Mouse (Mus musculus) myocyte (in vitro differentiated cells): ENCODE measurements around the gene Oas1g. TPM values are rescaled to one million over a fixed set of nuclear protein-coding genes. Genes with fewer than 3 reads are reported as not detected.
"Not testable (repeated sequence)": the region's sequence is repeated elsewhere in the genome, so short reads cannot be mapped to it uniquely, and the experiment has no call there.

Experiments used
- H3K27me3 ChIP-seq: one replicate; pipeline ENCODE4 v1.6.1; 2011; ENCODE audit not compliant: control insufficient read depth, insufficient read depth, insufficient read length
- H3K36me3 ChIP-seq: one replicate; pipeline ENCODE4 v1.6.1; 2011; ENCODE audit not compliant: control insufficient read depth, insufficient read depth
- H3K4me2 ChIP-seq: one replicate; pipeline ENCODE4 v1.6.1; 2011; ENCODE audit warnings: low read depth, control low read depth
- H3K4me3 ChIP-seq: one replicate; pipeline ENCODE4 v1.5.1; 2011; ENCODE audit warnings: mild to moderate bottlenecking, control low read depth, moderate library complexity
- H3K79me2 ChIP-seq: one replicate; pipeline ENCODE4 v1.6.1; 2011; ENCODE audit not compliant: control insufficient read depth, insufficient read depth
- H3ac ChIP-seq: one replicate; pipeline ENCODE4 v1.6.1; 2011; ENCODE audit not compliant: control insufficient read depth, insufficient read length
- CEBPB ChIP-seq: IDR thresholded peaks from 2 replicates; pipeline ENCODE4 v1.6.1; 2011; ENCODE audit warnings: mild to moderate bottlenecking, moderate library complexity; ENCODE audit not compliant: poor library complexity, insufficient read depth, severe bottlenecking
- E2F4 ChIP-seq: IDR thresholded peaks from one replicate; pipeline ENCODE4 v1.6.1; 2011; ENCODE audit warnings: mild to moderate bottlenecking, control low read depth, moderate library complexity; ENCODE audit not compliant: insufficient read depth
- MAX ChIP-seq: IDR thresholded peaks from one replicate; pipeline ENCODE4 v1.6.1; 2011; ENCODE audit warnings: low read depth, mild to moderate bottlenecking, control low read depth
- MYOD1 ChIP-seq, 3 experiments: IDR thresholded peaks; one replicate each; pipeline ENCODE4 v1.6.1; 2011; ENCODE audit warnings: control low read depth in 2 of 3, low read depth in 2 of 3, mild to moderate bottlenecking in 2 of 3, moderate library complexity in 1 of 3; ENCODE audit not compliant: insufficient read length in 2 of 3, control insufficient read depth in 1 of 3
- MYOG ChIP-seq, 3 experiments: IDR thresholded peaks; one replicate each; pipeline ENCODE4 v1.6.1; 2011; ENCODE audit warnings: control low read depth in 2 of 3, low read depth in 2 of 3, mild to moderate bottlenecking in 2 of 3; ENCODE audit not compliant: insufficient read length in 2 of 3, control insufficient read depth in 1 of 3, insufficient read depth in 1 of 3
- POLR2A ChIP-seq: IDR thresholded peaks from one replicate; pipeline ENCODE4 v1.6.1; 2011; ENCODE audit warnings: low read depth, mild to moderate bottlenecking, control low read depth, moderate library complexity; ENCODE audit not compliant: insufficient read length
- POLR2AphosphoS2 ChIP-seq: IDR thresholded peaks from one replicate; pipeline ENCODE4 v1.6.1; 2011; ENCODE audit warnings: low read depth, control low read depth; ENCODE audit not compliant: insufficient read length
- REST ChIP-seq: IDR thresholded peaks from one replicate; pipeline ENCODE4 v1.6.1; 2011; ENCODE audit warnings: mild to moderate bottlenecking, control low read depth, moderate library complexity; ENCODE audit not compliant: insufficient read depth, insufficient read length
- SRF ChIP-seq: IDR thresholded peaks from one replicate; pipeline ENCODE4 v1.6.1; 2011; ENCODE audit warnings: low read depth; ENCODE audit not compliant: control insufficient read depth, insufficient read length
- TCF12 ChIP-seq: IDR thresholded peaks from one replicate; pipeline ENCODE4 v1.6.1; 2011; ENCODE audit warnings: mild to moderate bottlenecking, control low read depth; ENCODE audit not compliant: poor library complexity, insufficient read depth, severe bottlenecking
- TCF3 ChIP-seq: IDR thresholded peaks from one replicate; pipeline ENCODE4 v1.6.1; 2011; ENCODE audit warnings: low read depth, control low read depth; ENCODE audit not compliant: insufficient read length
- USF1 ChIP-seq: IDR thresholded peaks from one replicate; pipeline ENCODE4 v1.6.1; 2011; ENCODE audit warnings: low read depth, mild to moderate bottlenecking, control low read depth, moderate library complexity
- polyA plus RNA-seq: library from polyadenylated mRNA; unstranded; fragments of >200 nt; fragmentation: generic; extraction: Trizol; gene quantifications from one replicate; pipeline ENCODE4 v1.2.1, GENCODE M21; 2012; ENCODE audit warnings: missing spikeins

Oas1g gene
- not detected for polyA plus RNA-seq

- not testable (repeated sequence) for H3K4me3 ChIP-seq, H3K4me2 ChIP-seq, H3K27me3 ChIP-seq, H3K79me2 ChIP-seq, H3K36me3 ChIP-seq, H3ac ChIP-seq
These were observed at the start of gene Oas1g for GRCm38 (mm10) chr5:120887413-120887812. TSS of gene Oas1g (minus strand) at chr5:120887613.

- H3K4me2 ChIP-seq, result no peak overlapping the region
- TF ChIP-seq CEBPB (no peak), E2F4 (no peak), MYOD1 (IDR thresholded peaks at IDR 0.05; ENCODE audit: control insufficient read depth in 1 of 3, insufficient read length in 2 of 3, low read depth in 2 of 3) (no peak), REST (no peak), POLR2AphosphoS2 (no peak), SRF (no peak), USF1 (no peak), MAX (no peak), POLR2A (no peak), MYOG (IDR thresholded peaks at IDR 0.05; ENCODE audit: control insufficient read depth in 1 of 3, insufficient read depth in 1 of 3, insufficient read length in 2 of 3, low read depth in 2 of 3) (no peak)
- no peaks in the 10 kb centered on the region for H3K79me2 ChIP-seq
- H3ac ChIP-seq, result no peak overlapping the region
- H3K36me3 ChIP-seq, result no peaks in the 10 kb centered on the region
- H3K4me3 ChIP-seq, result no peak overlapping the region
- no peaks in the 10 kb centered on the region for H3K27me3 ChIP-seq
These were observed 46.6 kb upstream of the Oas1g start for GRCm38 (mm10) chr5:120933966-120934365.

GRCm38 (mm10) chr5:120927036-120927435 lies 39.6 kb upstream of the Oas1g start:
- H3K27me3 ChIP-seq, result no peaks in the 10 kb centered on the region
- H3K4me3 ChIP-seq, result no peak overlapping the region
- no peaks in the 10 kb centered on the region for H3K79me2 ChIP-seq
- TF ChIP-seq REST (no peak), POLR2A (no peak), E2F4 (no peak), MAX (no peak), USF1 (no peak), TCF12 (no peak), CEBPB (no peak), TCF3 (no peak), POLR2AphosphoS2 (no peak), MYOG (IDR thresholded peaks at IDR 0.05; ENCODE audit: control insufficient read depth in 1 of 3, insufficient read depth in 1 of 3, insufficient read length in 2 of 3, low read depth in 2 of 3) (no peak), SRF (no peak), MYOD1 (IDR thresholded peaks at IDR 0.05; ENCODE audit: control insufficient read depth in 1 of 3, insufficient read length in 2 of 3, low read depth in 2 of 3) (no peak)
- H3ac ChIP-seq, result no peak overlapping the region
- no peak overlapping the region for H3K4me2 ChIP-seq
- H3K36me3 ChIP-seq, result no peaks in the 10 kb centered on the region

- H3K4me3 ChIP-seq, H3K79me2 ChIP-seq, H3K27me3 ChIP-seq, H3K36me3 ChIP-seq, H3K4me2 ChIP-seq, H3ac ChIP-seq: not testable (repeated sequence)
These were observed 38.9 kb upstream of the Oas1g start for GRCm38 (mm10) chr5:120926311-120926710.

- H3K36me3 ChIP-seq, H3ac ChIP-seq, H3K4me2 ChIP-seq, H3K27me3 ChIP-seq, H3K79me2 ChIP-seq, H3K4me3 ChIP-seq: not testable (repeated sequence)
These were observed 37.1 kb upstream of the Oas1g start for GRCm38 (mm10) chr5:120924520-120924919.

GRCm38 (mm10) chr5:120923969-120924368 lies 36.6 kb upstream of the Oas1g start:
- Histone ChIP-seq H3K4me2 (no peak overlapping the region), H3K79me2 (no peaks in the 10 kb centered on the region), H3K27me3 (no peaks in the 10 kb centered on the region), H3K4me3 (no peak overlapping the region), H3ac (no peak overlapping the region), H3K36me3 (no peaks in the 10 kb centered on the region)
- TF ChIP-seq MYOD1 (IDR thresholded peaks at IDR 0.05; ENCODE audit: control insufficient read depth in 1 of 3, insufficient read length in 2 of 3, low read depth in 2 of 3), result no peak
- no peak for TF ChIP-seq POLR2A
- no peak for TF ChIP-seq TCF12
- no peak for TF ChIP-seq MYOG (IDR thresholded peaks at IDR 0.05; ENCODE audit: control insufficient read depth in 1 of 3, insufficient read depth in 1 of 3, insufficient read length in 2 of 3, low read depth in 2 of 3)
- no peak for TF ChIP-seq POLR2AphosphoS2
- no peak for TF ChIP-seq E2F4
- no peak for TF ChIP-seq SRF
- no peak for TF ChIP-seq TCF3
- no peak for TF ChIP-seq REST
- TF ChIP-seq CEBPB, result no peak
- no peak for TF ChIP-seq MAX
- no peak for TF ChIP-seq USF1
